Mouse (Mus musculus) C2C12 (cell line): Measurements from ENCODE around the gene Sept9. TPM values are rescaled to one million over a fixed set of nuclear protein-coding genes. Genes with fewer than 3 reads are reported as not detected.

Experiments
- H3K27me3 ChIP-seq: one replicate; pipeline ENCODE4 v1.6.1; 2011; ENCODE audit not compliant: control insufficient read depth, insufficient read depth, insufficient read length
- H3K36me3 ChIP-seq: one replicate; pipeline ENCODE4 v1.6.1; 2011; ENCODE audit not compliant: control insufficient read depth, insufficient read depth
- H3K4me3 ChIP-seq: one replicate; pipeline ENCODE4 v1.5.1; 2011; ENCODE audit warnings: mild to moderate bottlenecking, control low read depth; ENCODE audit not compliant: poor library complexity, insufficient read depth, severe bottlenecking
- H3K79me2 ChIP-seq: one replicate; pipeline ENCODE4 v1.6.1; 2011; ENCODE audit not compliant: control insufficient read depth, insufficient read depth
- H3K79me3 ChIP-seq: one replicate; pipeline ENCODE4 v1.6.1; 2011; ENCODE audit warnings: low read depth, control low read depth
- H3ac ChIP-seq: one replicate; pipeline ENCODE3; 2011; ENCODE audit warnings: low read depth; ENCODE audit not compliant: control insufficient read depth, insufficient read length
- CEBPB ChIP-seq: IDR thresholded peaks from one replicate; pipeline ENCODE4 v1.6.1; 2011; ENCODE audit warnings: low read depth, mild to moderate bottlenecking, control low read depth, moderate library complexity
- CTCF ChIP-seq: IDR thresholded peaks from one replicate; pipeline ENCODE4 v1.5.1; 2011; ENCODE audit not compliant: control insufficient read depth, insufficient read depth, insufficient read length
- FOSL1 ChIP-seq: IDR thresholded peaks from one replicate; pipeline ENCODE4 v1.8.0; 2011; ENCODE audit warnings: mild to moderate bottlenecking, low read length; ENCODE audit not compliant: poor library complexity, insufficient read depth, severe bottlenecking
- MAX ChIP-seq: IDR thresholded peaks from one replicate; pipeline ENCODE4 v1.6.1; 2011; ENCODE audit warnings: mild to moderate bottlenecking, control low read depth
- MYOD1 ChIP-seq: IDR thresholded peaks from one replicate; pipeline ENCODE4 v1.6.1; 2011; ENCODE audit warnings: low read depth; ENCODE audit not compliant: control insufficient read depth, insufficient read length
- MYOG ChIP-seq: IDR thresholded peaks from one replicate; pipeline ENCODE4 v1.6.1; 2011; ENCODE audit not compliant: control insufficient read depth, insufficient read length; ENCODE audit errors: extremely low read depth
- USF1 ChIP-seq: IDR thresholded peaks from one replicate; pipeline ENCODE4 v1.6.1; 2011; ENCODE audit warnings: low read depth, mild to moderate bottlenecking, control low read depth, moderate library complexity
- polyA plus RNA-seq: library from polyadenylated mRNA; unstranded; fragments of >200 nt; fragmentation: generic; extraction: Trizol; gene quantifications from one replicate; pipeline ENCODE4 v1.2.1, GENCODE M21; 2012; ENCODE audit warnings: missing spikeins

The Sept9 gene
- polyA plus RNA-seq, 1 experiment = 266 TPM

DNA sequence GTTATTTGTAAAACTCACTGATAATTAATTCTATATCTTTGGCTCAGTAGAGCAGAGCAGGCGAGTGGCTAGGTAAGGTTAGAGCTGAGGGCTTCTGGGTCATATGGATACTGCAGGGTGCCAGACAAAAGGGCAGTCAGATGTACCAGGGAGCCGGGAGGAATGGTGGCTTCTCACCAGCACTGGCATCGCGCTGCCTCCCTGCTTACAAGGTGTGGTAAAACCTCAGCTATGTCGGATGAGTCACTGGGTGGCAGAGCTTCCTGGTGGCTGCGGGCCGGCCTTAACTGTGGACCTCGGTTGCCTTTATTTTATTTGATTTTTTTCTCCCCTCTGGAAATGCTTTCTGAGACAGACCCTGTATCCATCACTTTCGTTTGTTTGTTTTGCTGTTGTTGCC, 6.0 kb downstream of the Sept9 start:
- Histone ChIP-seq H3K36me3 (no peaks in the 10 kb centered on the region), H3ac (no peak overlapping the region), H3K79me3 (no peaks in the 10 kb centered on the region), H3K4me3 (no peak overlapping the region), H3K79me2 (no peaks in the 10 kb centered on the region), H3K27me3 (no peaks in the 10 kb centered on the region)
- no peak for TF ChIP-seq MYOG
- TF ChIP-seq CEBPB = no peak
- no peak for TF ChIP-seq CTCF
- TF ChIP-seq FOSL1 = peak; percentile 64
- TF ChIP-seq MAX = peak; percentile 65

DNA sequence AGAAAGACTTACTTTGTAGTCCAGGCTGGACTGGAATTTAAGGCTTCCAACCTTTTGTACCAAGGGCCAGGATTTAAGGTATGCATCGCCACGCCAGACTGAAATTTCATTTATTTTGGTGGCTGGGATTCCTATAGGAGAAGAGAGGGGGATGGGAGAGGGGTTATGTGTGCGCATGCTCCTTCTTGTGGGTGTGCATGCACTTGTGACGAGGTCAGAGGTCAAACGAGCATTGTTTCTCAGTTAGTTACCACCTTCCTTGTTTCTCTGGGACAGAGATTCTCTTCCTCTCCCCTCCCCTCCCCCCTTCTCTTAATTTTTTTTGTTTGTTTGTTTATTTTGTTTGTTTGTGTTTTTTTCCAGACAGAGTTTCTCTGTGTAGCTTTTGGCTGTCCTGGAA, 8.0 kb downstream of the Sept9 start:
- no peak for TF ChIP-seq CTCF
- no peak for TF ChIP-seq MYOG
- no peak for TF ChIP-seq MAX
- no peak for TF ChIP-seq CEBPB
- no peak for TF ChIP-seq MYOD1
- TF ChIP-seq FOSL1 = no peak
- no peak overlapping the region for H3ac ChIP-seq
- H3K27me3 ChIP-seq = no peaks in the 10 kb centered on the region
- H3K79me2 ChIP-seq = no peaks in the 10 kb centered on the region
- H3K36me3 ChIP-seq = no peaks in the 10 kb centered on the region
- H3K4me3 ChIP-seq = no peak overlapping the region
- H3K79me3 ChIP-seq = no peaks in the 10 kb centered on the region

DNA sequence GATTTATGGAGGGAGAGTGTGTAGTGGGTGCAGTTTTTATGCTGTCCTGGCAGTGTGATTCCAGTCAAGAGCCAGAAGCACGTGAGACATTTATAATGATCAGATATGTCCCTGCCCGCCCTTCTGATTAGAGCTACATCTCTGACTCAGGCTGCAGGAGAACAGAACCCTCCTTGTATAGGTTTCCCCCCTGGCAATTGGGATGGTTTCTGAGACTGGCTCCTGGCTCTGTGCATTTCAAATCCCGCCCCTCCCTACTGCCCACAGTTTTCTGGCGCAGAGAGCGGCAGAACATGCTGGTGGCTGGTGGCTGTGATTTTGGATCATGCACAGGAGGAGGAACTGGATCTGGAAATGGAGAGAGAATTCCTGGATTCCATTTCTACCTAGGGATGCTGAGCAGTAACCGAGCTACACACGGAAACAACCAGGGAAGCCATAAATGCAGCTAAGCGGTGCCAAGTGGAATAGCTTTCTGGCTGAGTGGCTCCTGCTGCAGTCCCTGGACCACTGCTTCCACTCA, 8.8 kb downstream of the Sept9 start:
- H3K4me3 ChIP-seq = no peak overlapping the region
- H3K36me3 ChIP-seq = no peaks in the 10 kb centered on the region
- peak; percentile 37 for TF ChIP-seq MAX
- no peak for TF ChIP-seq CTCF
- no peaks in the 10 kb centered on the region for H3K79me3 ChIP-seq
- no peaks in the 10 kb centered on the region for H3K79me2 ChIP-seq
- H3ac ChIP-seq = no peak overlapping the region
- no peaks in the 10 kb centered on the region for H3K27me3 ChIP-seq

DNA sequence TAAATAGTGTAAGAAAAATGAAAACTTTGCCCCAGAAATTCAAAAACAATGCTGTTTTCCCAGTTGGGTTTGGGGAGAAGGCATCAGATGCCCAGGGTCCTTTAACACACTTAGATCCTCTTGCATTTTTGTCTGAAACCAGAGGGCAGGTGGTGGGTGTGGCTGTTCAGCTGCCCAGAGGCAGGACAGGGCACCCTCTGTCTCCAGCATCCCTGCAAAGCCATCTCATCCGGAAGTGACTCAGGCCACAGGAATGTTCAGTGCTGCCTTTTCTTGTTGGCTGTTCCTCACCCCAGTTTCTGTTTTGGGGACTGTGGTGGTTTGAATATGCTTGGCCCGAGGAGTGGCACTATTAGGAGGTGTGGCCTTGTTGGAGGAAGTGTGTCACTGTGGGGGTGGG, 17.3 kb downstream of the Sept9 start:
- H3ac ChIP-seq = no peak overlapping the region
- H3K27me3 ChIP-seq = no peaks in the 10 kb centered on the region
- no peak overlapping the region for H3K4me3 ChIP-seq
- no peaks in the 10 kb centered on the region for H3K79me2 ChIP-seq
- TF ChIP-seq FOSL1 (peak; percentile 48), MAX (peak; percentile 32), MYOD1 (peak; percentile 74), CTCF (no peak)
- H3K79me3 ChIP-seq = no peaks in the 10 kb centered on the region
- no peaks in the 10 kb centered on the region for H3K36me3 ChIP-seq

DNA sequence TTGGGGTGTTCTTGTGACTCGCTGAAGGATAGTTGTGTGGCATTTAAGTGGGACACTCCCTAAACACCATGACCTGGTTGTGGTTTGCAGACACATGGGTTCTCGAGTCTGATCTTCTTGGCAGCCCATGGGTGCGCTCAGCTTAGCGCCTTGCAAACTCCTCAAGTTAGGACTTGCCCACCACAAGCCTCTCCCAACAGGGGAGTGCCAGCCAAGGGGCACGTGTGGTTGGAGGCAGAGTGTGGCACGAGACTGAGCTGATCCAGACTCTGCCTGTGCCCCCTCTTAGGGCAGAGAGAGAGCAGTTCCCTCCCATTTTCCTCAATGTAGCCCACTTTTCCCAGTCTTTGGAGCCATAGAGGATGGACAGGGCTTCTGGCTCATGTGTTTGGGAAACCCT, 18.6 kb downstream of the Sept9 start:
- Histone ChIP-seq H3K36me3 (no peaks in the 10 kb centered on the region), H3K79me2 (no peaks in the 10 kb centered on the region), H3K79me3 (no peaks in the 10 kb centered on the region), H3K4me3 (no peak overlapping the region), H3ac (no peak overlapping the region), H3K27me3 (no peaks in the 10 kb centered on the region)
- TF ChIP-seq CTCF = no peak
- no peak for TF ChIP-seq CEBPB
- no peak for TF ChIP-seq FOSL1
- TF ChIP-seq USF1 = no peak
- TF ChIP-seq MAX = no peak

DNA sequence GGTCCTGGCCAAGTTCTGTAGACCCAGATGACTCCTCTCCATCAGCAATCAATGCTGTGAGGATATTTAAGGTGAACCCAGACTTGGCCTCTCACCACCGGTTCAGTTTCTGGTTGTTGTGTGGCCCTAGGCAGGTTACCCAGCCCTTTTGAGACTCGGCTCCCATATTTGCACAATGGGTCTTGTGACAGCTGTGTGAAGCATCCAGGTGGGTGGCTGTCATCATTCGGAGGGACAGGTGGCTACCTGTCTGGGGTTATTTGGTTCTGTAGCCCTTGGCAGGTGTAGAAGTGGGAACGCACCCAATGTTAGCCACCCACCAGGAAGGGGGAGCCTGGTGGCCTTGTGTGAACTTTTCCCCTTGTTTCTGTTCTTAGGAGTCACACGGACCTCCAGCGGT, 19.0 kb downstream of the Sept9 start:
- TF ChIP-seq USF1 (no peak), CTCF (no peak), MYOD1 (no peak), FOSL1 (no peak), CEBPB (no peak), MAX (no peak), MYOG (no peak)
- Histone ChIP-seq H3K4me3 (no peak overlapping the region), H3ac (no peak overlapping the region)

More for the DNA sequence above, 19.0 kb downstream of the Sept9 start:
- H3K27me3 ChIP-seq = no peaks in the 10 kb centered on the region
- H3K79me3 ChIP-seq = no peaks in the 10 kb centered on the region
- no peaks in the 10 kb centered on the region for H3K36me3 ChIP-seq
- H3K79me2 ChIP-seq = no peaks in the 10 kb centered on the region
